Mouse (Mus musculus) c-Kit-negative CD71-positive TER-119-positive erythroid progenitor cells, embryonic 14.5 days (primary cell): ENCODE results near the gene Pias4.
"Not testable (repeated sequence)": the region's sequence is repeated elsewhere in the genome, so short reads cannot be mapped to it uniquely, and the experiment has no call there.

ENCODE experiments used
- DNase-seq: peaks from one replicate; pipeline ENCODE4 v3.0.0-alpha.2; 2013; ENCODE audit warnings: low read depth, low spot score

Pias4 gene

DNA sequence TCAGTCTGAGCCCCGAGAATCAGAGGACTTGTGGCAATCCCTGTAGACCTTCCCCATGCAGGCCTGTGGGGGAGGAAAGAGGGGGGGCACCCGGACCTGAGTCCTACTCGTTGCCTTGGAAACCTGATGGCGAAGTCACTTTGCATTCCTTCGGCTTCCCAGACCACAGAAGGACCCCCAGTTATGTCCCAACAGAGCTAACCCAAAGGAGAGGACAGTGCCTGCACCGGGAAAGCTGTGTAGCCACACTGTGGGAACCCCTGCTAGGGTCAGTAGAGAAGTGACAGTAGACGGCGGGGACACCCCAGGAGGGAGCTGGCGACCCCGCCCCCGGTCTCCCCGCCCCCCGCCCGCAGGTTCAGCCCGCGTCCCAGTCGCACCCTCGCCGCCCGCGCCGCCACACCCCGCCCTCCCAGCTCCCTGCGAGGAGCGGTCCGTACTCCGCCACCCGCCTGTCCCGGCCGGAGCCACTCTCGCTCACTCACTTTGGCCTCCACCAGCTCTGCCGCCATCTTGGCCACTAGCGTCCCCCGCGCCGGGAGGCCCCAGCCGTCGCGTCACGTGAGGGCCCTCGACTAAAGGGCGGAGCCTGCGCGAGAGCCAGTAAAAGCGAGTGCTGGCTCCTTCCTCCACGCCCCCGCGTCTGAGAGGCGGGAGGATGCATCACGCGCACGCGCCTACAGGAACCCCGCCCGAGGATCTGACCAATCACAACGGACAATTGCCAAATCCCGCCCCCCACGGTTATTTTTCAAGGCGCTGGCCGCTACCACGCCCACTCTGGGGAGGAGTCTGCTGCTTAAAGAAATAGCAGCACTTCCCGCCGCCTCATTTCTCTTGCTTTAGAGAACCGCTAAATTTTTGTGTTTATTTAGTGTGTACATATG is at the start of gene Pias4:
Gene Pias4 (minus strand): TSS at position 724 of the 887 bp plus-strand sequence.
- DNase-seq: peak; percentile 99

DNA sequence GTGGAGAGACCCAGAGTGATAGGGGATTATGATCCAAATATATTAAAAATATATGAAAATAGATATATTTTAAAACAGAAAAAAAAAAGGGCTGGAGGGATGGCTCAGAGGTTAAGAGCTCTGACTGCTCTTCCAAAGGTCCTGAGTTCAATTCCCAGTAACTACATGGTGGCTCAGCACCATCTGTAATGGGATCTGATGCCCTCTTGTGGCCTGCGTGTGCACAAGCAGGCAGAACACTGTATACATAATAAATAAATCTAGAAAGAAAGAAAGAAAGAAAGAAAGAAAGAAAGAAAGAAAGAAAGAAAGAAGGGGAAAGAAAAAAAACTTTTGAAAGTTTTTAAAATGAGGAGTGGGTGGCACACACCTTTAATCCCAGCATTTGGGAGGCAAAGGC is 49.5 kb upstream of the Pias4 start:
- not testable (repeated sequence) for DNase-seq

DNA sequence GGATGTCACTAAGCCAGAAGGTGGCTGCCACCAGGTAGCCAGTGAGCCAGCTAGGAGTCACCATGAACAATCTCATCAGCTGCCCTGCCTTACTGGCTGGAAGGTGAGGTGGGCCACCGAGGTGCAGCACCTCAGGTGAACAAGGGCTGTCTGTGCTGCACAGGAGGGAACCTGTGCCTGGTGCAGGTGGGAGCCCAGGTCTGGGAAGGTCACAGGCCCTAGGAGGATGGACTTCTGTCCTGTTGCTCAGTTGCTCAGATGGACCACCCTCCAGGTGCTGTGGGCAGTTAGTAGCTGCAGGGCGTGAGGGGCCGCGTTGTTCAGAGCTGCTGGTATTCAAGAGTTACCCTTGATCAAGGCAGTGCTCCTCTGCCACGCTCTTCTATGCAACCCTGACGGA is 49.1 kb upstream of the Pias4 start:
- DNase-seq: no peak

DNA sequence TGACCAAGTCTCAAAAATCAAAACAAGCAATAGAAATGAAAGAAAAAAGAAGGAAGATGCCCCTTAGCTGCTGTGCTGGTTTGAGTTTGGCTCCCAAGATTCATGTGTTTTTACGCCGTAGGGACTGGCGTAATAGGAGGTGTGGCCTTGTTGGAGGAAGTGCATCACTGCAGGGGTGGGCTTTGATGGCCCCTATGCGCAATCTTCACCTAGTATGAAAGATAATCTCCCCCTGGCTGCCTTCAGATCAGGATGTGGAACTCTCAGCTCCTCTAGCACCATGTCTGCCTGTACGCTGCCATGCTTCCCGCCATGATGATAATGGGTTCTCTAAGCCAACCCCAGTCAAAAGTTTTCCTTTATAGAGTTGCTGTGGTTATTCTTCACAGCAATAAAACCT is 48.5 kb upstream of the Pias4 start:
- no peak for DNase-seq

DNA sequence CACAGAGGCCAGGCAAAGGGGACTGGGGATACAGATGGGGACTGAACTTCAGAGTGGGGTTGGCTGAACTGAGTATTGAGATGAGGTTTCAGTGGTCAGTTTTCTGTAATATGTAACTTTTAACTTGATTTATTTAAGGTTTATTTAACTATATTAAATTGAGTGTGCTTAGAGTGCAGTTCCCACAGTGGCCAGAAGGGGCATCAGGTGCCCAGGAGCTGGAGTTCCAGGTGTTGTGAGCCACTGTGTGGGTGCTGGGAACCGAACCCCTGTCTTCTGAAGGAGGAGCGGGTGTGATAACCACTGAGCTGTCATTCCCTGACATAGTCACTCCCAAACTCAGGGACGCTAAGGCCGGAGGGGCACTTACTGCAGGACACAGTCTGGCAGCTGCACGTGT is 42.4 kb upstream of the Pias4 start:
- DNase-seq: no peak

DNA sequence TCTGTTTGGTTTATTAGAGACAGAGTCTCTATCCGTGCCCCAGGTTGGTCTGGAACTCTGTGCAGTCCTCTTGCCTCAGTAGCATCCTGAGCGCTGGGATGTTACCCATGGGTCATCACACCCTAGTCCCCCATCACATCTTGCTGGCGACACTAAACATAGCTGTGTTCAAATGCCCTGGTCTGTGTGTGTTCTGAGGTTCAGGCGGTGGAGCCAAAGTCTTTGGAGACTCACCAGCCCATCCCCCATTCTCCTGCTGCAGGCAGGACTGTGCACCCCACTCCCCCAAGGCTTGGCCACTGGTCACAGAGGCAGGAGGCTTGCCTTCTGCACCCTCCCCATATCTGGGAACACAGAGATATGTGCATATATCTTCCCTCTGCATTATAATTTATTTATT is 36.4 kb upstream of the Pias4 start:
- no peak for DNase-seq

DNA sequence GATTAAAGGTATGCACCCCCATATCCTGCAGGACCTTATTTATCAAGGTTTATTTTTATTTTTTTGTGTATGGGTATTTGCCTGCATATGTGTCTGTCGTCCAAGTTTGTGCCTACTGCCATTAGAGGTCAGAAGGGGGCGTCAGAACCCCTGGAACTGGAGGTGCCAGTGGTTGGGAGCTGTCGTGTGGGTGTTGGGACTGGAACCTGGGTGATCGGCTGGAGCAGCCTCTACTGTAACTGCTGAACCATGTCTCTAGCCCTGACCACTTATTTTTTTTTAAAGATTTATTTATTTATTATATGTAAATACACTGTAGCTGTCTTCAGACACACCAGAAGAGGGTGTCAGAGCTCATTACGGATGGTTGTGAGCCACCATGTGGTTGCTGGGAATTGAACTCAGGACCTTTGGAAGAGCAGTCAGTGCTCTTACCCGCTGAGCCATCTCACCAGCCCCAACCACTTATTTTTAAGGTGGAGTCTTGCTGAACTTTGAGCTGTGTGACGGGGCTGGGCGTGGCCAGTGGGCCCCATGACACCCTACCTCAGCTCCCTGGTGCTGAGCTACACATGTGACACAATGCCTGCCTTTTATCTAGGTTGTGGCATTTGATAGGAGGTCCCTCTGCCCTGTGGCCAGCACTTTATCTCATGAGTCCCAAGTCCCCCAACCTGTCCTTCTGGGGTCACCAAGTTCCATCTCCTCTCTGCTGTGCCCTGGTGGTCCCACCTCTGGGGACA is 35.4 kb upstream of the Pias4 start:
- no peak for DNase-seq

DNA sequence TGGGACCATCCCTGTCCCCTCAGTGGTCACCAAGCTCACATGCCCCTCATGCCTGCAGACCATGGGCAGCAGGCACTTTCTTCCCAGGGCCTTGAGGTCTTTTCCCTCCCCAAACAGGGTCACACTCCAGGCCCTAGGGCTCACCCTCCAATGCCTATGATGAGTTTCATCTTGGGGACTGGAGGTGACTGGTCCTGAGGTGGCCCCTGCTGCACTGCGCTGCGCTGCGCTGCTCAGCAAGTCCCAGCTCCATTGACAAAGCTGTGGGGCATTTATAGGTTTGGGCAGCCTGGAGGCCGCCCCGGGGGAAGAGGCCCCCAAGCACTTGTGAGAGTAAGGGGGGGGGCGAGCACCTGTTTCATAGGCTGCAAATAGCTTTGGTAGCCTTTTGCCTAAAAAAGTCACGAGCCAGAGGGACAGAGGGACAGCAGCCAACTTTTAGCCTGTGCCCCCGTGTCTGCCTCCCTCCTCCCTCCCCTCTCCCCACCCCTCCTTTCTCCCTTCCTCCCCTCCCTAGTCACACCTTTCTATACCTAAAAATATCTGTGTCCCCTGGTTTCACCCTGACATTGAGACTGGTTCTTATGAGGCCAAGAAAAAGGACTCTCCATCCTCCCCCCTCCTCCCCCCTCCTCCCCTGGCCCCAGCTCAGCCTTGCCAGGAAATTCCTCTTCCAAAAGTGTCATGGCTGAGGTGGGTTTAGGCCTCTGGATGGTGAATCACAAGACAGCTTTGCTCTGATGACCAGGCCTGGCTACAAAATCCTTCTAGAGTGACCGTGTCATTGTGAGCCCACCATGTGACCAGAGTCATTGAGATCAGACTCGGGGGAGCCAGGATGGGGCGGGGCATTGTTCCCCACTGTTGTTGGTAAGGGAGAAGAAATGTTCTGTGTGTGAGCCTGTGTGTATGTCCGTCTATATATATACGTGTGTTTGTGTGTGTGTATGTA is 34.4 kb upstream of the Pias4 start, which contains the start of gene Nmrk2:
Gene Nmrk2 (minus strand): TSS at position 245 of the 952 bp plus-strand sequence.
- no peak for DNase-seq

DNA sequence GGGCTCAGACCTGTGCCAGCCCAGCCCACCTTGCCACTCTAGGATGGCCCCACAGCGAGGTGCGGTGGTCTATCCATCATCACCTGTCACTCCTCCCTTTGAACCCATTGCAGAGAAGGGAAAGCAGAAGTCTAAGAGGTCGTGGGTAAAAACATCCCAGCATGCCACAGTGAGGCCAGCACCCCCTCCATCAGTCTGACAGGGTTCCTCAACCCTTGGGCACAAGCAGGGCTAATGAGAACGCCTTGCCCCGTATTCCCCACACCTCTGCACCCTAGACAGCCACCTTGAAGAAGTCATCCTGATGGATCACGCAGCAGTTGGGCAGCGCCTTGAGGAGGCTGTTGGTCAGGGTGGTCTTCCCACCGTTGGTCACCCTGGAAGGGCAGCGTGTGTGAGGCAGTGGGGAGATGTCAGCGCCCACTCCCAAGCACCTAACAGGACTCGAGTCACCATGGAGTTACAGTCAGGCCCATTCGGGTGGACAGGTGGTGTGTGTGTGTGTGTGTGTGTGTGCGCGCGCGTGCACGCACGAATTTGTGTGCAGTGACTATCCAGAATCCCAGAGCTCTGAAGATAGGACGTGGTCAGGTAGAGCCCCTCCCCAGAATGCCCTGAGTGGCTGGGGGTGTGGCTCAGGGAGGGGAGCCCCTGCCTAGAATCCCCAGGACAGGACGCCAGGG is 33.0 kb upstream of the Pias4 start:
- DNase-seq: no peak

DNA sequence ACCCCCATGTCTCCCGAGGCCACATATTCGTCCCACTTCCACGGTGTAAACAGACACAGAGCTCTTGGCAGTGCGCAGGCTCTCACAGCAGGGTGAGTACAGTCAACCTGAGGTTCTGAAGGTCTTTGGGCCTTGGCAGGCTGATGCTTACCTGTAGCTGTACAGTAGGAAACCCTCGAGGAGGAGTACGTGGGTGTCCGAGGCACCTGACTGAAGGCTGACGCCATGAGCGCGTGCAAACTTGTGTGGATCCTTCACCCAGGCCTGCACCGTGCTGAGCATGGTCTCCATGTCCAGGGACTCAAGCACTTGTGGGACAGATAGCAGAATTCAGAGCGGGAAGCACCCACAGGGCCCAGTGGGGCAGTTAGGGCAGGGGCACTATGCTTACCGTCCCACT is 32.4 kb upstream of the Pias4 start:
- no peak for DNase-seq

DNA sequence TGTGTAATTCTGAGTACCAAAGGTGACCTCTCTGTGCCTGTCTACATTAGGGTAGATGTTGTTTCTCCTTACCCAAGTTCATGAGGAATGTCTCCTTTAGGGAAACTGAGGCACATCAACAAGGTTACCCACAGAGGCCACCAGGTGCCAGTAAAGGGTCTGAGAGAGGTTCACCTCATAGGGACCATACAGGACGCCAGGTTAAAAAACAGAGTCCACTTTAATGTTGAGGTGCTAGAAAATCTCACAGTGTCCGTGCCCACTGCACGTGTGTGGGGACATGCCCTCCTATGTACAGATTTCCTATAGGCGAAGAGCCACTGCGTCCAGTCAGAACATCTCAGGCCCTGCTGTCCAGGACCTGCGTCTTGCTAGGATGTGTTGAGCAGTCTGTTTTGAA is 31.3 kb upstream of the Pias4 start:
- no peak for DNase-seq

DNA sequence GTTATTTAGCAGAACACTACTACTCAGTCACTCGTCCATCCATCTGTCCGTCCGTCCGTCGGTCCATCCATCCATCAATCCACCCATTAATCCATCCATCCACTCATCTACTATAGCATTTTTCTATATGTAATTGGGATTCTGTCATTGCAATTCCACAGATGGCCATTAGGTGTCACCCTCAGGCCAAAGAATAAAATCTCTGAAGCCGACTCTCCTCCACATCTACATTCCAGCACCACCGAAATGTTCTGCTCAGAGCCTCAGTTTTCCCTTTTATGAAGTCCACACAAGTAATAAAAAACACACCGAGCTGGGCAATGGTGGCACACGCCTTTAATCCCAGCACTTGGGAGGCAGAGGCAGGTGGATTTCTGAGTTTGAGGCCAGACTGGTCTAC is 30.5 kb upstream of the Pias4 start:
- peak; percentile 60 for DNase-seq

DNA sequence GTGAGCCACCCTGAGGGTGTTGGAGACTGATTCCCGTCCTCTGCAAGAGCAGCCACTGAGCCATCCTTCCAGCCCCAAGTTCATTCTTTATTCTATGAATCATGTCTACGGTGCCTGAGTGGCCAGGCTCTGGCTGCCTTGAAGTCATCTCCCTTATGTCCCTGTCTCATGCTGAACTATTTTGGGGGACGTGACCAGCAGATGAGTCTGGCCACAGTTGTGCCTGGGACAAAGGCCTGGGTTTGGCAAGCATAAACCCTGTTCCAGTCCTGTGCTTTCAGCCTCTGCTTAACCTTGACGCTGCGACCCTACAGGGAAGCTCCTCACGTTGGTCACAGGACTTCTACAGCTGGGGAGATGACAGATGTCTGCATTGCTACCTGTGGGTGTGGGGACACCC is 29.6 kb upstream of the Pias4 start:
- no peak for DNase-seq

DNA sequence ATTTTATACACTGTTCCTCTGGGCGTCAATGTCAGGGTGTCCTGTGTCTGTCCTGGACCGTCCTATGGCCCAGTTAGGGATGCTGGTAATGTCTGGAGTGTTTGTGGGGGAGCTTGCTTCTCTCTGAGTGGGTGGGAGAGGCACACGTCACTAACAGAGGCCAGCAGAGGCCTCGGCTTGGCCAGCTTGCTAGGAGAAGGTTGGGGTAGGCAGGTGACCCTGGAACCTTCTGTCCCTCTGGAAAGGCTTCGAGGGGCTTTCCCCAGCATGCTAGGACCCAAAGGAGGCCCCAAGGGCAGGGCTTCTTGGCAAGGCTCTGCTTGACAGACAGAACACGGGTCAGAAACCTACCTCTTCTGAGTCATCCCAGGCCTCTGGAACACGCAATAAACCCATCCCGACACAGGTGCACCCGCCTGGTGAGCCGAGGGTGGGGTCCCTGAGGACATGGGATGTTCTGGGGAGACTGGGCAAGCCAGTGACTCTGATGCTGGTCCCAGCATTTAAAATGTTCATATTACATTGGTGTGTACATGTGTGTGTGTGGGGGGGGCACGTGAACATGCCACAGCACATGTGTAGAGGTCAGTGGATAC is 28.8 kb upstream of the Pias4 start:
- no peak for DNase-seq

DNA sequence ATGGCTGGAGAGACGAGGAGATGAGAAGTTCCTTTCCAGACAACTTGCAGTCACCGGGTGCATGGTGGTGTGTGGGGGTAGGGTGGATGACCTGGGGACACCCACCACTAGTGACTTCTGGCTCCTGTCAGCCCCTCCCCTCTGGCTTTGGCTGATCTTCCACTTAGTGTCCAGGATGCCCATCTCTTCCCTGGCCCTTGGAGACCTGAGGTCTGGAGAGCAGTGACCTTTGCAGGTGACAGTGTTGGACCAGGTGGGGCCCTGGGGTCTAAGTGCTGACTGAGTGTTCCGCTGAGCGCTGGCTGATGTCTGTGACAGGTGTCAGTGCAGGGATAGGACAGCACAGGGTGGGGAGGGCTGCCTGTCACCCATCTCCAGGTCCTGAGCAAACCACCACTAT is 27.6 kb upstream of the Pias4 start:
- DNase-seq: no peak

DNA sequence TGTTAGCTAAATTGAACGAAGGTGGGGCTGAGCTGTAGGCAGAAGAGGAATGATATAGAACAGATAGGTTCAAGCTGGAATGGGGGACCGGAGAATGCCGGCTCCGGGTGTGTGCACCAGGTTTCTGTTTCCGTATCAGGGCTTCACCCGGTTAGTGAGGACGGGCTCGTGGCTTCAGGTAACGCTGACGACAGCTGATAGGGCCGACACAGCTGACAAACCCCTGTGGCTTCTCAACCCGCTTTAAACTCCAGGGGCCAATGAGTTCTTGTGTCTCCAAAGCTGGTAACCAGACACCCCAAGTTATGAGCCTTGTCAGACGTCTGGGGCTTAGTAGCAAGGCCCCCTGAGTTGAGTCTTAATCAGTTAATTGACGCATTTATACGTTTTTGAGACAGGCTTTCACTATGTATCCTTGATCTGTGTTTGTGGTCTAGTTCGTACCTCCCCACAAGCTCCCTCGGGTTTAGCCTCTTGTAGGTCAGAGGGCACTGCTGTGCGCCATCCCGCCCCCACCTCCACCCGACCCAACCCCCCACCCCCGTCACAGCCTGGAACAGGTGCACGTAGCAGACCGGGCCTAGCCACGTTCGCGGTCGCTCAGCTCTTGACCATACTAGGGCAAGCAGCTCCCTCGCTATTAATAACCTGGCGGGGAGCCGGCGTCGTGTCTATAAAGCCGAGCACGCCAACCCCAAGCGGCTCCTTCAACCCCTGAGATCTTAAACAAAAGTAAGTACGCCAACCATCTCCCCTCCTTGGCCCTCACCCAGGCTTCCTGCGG is 26.5 kb upstream of the Pias4 start:
- no peak for DNase-seq

DNA sequence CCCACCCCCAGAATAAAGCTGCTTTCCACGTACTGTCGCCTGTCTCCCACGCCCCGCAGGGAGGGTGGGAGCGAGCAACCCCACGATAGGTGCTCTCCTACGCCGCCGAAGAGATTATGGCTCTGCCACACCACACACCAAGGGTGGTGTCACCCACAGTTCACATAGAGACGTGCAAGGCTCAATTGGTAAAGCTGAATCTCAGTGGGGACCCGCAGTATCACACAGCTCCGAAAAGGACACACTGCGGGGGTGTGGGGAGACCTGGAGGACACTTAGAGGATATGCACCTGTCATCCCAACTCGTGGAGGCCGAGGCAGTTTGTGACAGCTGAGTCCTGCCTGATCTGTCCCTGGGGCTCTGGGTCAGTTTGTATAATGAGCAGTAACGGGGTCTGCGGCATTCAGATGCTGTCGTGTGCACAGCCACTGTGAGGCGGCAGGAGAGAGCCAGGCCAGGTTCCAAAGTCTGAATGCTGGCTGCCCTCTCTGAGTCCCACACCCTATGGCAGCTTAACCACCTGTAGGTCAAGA is 25.3 kb upstream of the Pias4 start:
- DNase-seq: no peak

DNA sequence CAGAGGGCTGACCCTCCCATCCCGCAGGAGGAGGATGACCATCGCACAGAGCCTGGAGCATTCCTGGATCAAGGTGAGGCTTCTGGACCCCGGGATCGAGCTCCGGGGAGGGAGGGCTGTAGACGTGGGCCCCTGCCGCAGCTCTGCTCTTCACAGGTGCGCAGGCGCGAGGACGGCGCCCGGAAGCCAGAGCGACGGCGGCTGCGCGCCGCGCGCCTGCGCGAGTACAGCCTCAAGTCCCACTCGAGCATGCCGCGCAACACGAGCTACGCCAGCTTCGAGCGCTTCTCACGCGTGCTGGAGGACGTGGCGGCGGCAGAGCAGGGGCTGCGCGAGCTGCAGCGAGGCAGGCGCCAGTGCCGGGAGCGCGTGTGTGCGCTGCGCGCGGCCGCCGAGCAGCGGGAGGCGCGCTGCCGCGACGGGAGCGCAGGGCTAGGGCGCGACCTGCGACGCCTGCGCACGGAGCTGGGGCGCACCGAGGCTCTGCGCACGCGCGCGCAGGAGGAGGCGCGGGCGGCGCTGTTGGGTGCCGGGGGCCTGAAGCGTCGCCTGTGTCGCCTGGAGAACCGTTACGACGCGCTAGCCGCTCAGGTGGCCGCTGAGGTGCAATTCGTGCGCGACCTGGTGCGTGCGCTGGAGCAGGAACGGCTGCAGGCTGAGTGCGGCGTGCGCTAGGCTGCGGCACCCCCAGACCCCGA is 24.7 kb upstream of the Pias4 start:
- DNase-seq: no peak

DNA sequence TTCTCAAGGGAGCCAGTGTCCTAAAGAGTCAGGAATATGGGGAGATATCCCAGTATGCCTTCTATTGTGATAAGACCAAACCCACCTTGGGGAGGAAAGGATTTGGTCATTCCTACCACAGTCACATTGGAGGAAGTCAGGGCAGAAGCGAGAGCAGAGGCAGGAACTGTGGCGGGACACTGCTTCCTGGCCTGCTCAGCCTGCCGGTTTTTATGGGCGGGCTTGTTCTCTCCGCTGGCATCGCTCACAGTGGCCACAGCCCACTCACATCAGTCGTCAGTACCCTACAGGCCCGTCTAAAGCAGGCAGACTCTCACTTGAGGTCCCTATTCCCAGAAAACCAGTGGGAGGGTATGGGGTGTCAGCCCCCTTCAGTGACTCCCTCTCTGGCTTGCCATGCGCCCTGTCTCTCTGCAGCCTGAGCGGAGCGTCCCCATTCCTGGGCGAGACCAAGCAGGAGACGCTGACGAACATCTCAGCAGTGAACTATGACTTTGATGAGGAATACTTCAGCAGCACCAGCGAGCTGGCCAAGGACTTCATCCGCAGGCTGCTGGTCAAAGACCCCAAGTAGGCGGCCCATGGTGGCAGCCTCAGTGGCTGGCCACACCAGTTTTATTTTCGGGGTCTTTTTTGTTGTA is 23.7 kb upstream of the Pias4 start:
- DNase-seq: no peak
